Mouse (Mus musculus): ENCODE results near the gene Maml2.

The Maml2 gene

DNA sequence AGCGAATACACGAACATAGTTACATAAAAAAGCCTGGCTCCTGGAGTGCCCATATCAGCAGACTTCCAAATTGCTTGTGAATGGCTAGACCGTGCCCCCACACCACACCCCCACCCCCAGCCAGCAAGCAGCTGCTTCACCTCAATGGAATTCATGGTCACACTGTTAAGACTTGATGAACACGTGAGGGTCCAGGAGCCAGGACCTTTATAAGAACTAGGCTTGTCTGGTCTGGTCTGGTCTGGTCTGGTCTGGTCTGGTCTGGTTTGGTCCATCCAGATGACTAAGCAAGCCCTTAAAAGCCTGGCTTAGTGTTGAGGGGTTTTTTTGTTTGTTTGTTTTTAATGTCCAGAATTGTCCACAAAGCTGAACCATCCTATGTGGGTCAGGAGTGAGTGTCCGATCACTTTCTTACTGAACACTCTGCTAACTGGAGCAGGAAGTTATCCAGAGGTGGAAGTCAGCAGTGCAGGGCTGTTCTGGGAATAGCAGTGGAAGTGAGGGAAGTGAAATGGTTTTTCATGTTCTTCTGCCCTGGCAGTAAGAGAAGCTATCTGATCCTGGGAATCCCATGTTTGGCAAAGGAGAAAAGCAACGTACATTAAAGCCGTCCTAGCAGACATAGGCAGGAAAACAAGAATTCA is 200.1 kb downstream of the Maml2 start:
- DNase-seq, result no peak

- no peak for DNase-seq
Observed at GRCm38 (mm10) chr9:13500045-13500444, 202.3 kb downstream of the Maml2 start.

DNA sequence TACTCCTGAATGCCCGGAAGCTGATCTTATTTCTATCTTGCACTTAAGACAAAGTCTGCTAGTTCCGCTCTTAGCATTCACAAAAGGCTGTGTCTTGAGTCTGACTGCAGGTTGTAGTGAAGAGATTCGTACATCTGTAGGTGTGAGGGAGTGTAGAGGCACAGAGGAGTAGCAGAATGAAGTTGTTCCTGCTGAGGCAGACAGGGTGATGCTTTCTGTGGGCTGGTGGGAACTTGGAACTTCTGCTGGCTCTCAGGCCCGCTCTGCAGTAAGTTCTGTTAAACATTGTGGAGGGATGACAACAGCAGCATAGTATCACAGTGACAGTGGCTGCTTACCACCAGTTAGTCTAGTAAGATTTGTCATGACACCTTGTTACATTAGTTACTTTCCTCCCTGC is 207.3 kb downstream of the Maml2 start:
- no peak for DNase-seq

- peak; percentile 68 for DNase-seq
Observed at GRCm38 (mm10) chr9:13506956-13507821, 209.4 kb downstream of the Maml2 start.

GRCm38 (mm10) chr9:13507822-13508188 is 210.0 kb downstream of the Maml2 start:
- no peak for DNase-seq

DNA sequence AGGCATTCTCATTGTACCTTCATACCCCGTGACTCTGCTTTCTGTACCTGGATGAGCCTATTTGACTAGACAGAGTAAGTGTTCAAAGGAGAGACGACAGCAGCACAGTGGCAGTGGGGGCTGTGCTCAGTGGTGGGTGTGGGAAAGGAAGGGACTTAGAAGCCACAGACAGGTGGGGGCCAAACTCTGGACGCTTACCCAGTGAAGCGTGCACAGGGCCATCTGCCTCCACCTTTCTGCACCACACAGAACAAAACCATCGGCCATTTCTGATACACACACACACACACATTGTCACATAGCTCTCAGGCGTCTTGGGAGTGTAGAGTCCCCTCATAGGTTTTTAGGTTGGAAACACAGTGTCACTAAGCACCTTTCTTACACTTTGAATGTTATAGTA is 212.0 kb downstream of the Maml2 start:
- DNase-seq, result no peak

- DNase-seq, result no peak
Observed at GRCm38 (mm10) chr9:13510621-13511369, 213.0 kb downstream of the Maml2 start.

DNA sequence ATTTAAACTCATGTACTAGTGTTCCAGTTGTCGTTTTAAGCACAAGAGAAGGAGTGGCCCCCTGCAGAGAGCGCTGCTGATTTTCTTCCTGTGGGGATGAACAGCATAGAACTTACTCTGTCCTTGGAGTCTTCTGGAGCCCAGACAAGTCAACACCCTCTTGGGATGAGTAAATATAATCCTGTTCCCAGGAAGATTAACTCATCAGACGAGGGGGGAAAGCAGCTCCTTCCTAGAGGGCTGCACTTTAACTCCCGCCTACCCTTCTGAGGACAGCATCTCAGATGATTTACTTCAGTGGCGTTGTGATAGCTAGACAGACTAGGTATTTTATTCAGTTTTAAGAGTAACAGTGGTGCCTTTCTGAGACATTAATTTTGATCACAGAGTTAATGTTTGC is 215.4 kb downstream of the Maml2 start:
- DNase-seq, result no peak

- DNase-seq, result no peak
Observed at GRCm38 (mm10) chr9:13514435-13514834, 216.7 kb downstream of the Maml2 start.

- no peak for DNase-seq
Observed at GRCm38 (mm10) chr9:13515976-13516375, 218.2 kb downstream of the Maml2 start.

DNA sequence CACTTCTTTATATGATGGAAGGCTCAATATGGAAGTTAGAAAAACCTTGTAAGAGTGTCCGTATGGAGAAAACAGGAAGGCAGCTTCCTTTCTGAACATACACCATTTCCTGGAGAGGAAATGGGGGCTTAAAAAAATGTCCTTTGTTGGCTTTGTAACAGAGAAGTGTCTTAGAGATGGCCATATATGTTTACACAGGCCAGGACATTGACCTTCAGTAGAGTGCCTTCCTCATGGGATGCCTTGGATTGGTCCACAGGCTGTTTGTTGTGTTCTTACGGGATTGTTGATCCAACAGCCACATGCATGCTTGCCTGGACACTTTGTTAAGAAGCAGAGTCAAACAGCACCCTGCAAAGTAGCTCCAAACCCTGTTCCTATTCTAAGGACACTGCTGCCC is 220.3 kb downstream of the Maml2 start:
- DNase-seq, result no peak

- no peak for DNase-seq
Observed at GRCm38 (mm10) chr9:13518441-13518971, 220.7 kb downstream of the Maml2 start.

- DNase-seq, result no peak
Observed at GRCm38 (mm10) chr9:13522061-13522820, 224.5 kb downstream of the Maml2 start.

GRCm38 (mm10) chr9:13523046-13523445 is 225.3 kb downstream of the Maml2 start:
- no peak for DNase-seq

DNA sequence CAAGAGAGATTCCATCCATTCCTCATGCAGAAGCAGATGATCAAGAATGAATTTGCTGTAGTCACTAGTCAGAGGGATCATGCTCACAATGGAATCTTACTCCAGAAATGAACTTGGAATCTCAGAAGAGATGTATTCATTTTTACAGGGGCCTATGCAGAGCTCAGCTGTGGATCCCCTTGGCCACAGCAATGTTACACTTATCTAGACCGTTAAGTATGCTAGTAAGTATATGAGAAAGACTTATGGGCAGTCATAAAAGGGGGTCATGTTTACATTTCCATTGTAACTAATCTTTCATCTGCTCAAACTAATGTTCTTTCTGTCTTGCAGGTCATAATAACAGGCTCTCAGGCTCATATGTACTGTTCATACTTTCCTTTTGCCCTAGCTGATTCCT is 227.3 kb downstream of the Maml2 start:
- no peak for DNase-seq

DNA sequence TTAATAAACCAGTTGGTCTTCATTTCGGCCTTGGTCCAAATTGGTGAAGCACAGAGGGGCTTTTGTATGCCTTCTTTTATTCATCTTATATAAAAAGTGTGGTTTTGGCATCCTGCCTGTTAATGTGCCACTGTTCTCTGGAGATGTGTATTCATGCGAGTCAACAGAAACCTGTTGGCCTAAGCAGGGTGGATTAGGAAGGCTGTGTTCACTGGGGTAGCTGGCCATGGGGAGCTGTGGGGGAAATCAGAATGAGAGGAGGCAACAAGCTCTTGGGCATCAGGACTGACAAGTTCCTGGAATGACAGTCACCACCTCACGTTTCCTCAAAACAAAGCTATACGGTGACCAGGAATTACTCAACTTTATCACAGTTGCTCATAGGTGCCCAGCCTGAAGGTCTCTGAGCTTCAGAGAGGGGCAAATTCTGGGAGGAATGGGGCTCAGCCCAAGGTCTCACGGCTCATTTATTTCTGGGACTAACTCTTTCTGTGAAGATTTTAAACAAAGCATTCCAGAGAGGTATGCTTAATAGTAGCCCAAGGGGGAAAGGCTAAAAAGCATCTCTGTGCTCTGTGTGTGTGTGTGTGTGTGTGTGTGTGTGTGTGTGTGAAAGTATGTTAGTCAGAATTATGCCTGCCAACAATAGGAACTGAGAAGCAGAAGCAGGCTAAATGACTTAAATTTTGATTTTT is 228.0 kb downstream of the Maml2 start:
- no peak for DNase-seq

- DNase-seq, result no peak
Observed at GRCm38 (mm10) chr9:13530575-13530974, 232.8 kb downstream of the Maml2 start.

- DNase-seq, result no peak
Observed at GRCm38 (mm10) chr9:13533076-13533707, 235.4 kb downstream of the Maml2 start.

GRCm38 (mm10) chr9:13535803-13536202 is 238.0 kb downstream of the Maml2 start:
- DNase-seq, result no peak

DNA sequence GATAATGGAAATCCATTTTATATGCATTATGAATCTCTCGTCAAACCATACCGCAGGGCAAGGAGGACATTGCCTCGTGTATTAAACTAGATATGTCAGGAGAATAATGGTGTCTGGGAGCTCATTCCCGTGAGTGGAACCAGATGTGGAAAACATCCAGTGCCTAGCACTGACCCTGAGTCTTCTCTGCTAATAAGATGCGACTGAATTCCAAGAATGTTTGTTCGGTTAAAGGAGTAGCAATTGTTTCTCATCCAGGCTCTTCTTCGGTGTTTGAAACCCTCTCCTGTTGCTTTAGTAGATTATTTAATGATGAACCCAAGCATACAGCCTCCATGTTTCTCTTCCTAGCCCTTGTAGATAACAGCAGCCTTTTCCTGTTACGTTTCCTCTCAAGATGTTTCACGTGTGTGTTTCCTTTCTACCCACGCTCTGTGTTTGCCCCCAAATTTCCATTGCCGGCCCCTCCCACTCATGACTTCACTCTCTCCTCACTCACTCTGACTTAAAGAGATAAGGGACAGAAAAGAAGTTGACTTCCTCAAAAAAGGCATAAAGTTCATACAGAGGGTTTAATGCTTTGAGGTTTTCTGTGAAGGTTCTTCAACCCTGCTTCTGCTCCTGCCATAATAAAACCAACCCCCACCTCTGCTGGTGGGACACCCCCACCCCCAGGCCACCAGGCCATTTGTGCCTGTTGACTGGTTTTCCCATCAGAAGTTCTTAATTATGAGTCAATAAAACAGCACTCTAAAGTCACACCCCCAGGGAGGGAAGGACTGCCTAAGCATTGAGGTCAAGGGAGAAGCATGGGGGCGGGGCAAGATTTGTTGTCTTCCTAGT is 238.9 kb downstream of the Maml2 start:
- peak; percentile 66 for DNase-seq

GRCm38 (mm10) chr9:13538200-13538599 is 240.4 kb downstream of the Maml2 start:
- no peak for DNase-seq
